Mouse (Mus musculus) neural tube, embryonic 14.5 days (tissue): ENCODE measurements at regions not wholly inside any gene's neighbourhood (a gene's known extent, or its start where the extent isn't known, plus 50 kb on each side); places are given as distances from the start of the nearest gene placed in this dataset.

Source experiments
- ATAC-seq: fragments of 200-750 bp; cut with Nextera tagmentation; 2 replicates; pipeline ENCODE4 v1.8.0; 2017; ENCODE audit warnings: low read depth, mild to moderate bottlenecking, moderate TSS enrichment, moderate library complexity
- H3K27ac ChIP-seq: fragments of 300-500 bp; sonication (generic); 2 replicates; pipeline ENCODE4 v1.5.1; 2014; ENCODE audit warnings: low read depth, mild to moderate bottlenecking, control low read depth, low read length, moderate library complexity, mixed read lengths
- H3K27me3 ChIP-seq: fragments of 300-500 bp; sonication (generic); 2 replicates; pipeline ENCODE4 v1.6.1; 2014; ENCODE audit warnings: low read length; ENCODE audit not compliant: control insufficient read depth, insufficient read depth
- H3K36me3 ChIP-seq: fragments of 300-500 bp; sonication (generic); 2 replicates; pipeline ENCODE4 v1.6.1; 2014; ENCODE audit warnings: low read length, mixed read lengths; ENCODE audit not compliant: control insufficient read depth, insufficient read depth
- H3K4me1 ChIP-seq: fragments of 300-500 bp; sonication (generic); 2 replicates; pipeline ENCODE4 v1.6.1; 2014; ENCODE audit warnings: low read length; ENCODE audit not compliant: control insufficient read depth, insufficient read depth
- H3K4me2 ChIP-seq: fragments of 300-500 bp; sonication (generic); 2 replicates; pipeline ENCODE4 v1.6.1; 2014; ENCODE audit warnings: mild to moderate bottlenecking, low read depth, low read length, control low read depth
- H3K4me3 ChIP-seq: fragments of 300-500 bp; sonication (generic); 2 replicates; pipeline ENCODE4 v1.5.1; 2014; ENCODE audit warnings: low read depth, low read length, control low read depth, mixed read lengths
- H3K9ac ChIP-seq: fragments of 300-500 bp; sonication (generic); replicated peaks from 2 replicates; pipeline ENCODE4 v1.6.1; 2014; ENCODE audit warnings: low read depth, mild to moderate bottlenecking, control low read depth, low read length, mixed read lengths
- H3K9me3 ChIP-seq: fragments of 300-500 bp; sonication (generic); 2 replicates; pipeline ENCODE4 v1.6.1; 2016; ENCODE audit warnings: low read length; ENCODE audit not compliant: control insufficient read depth
- WGBS: fragments of 180-500 bp; shearing (Covaris S2); extraction: QIAGEN DNeasy Blood & Tissue Kit; methylation state at CpG from one replicate; pipeline ENCODE4 v1.1.7; 2014; 5-methylcytosine and 5-hydroxymethylcytosine counted together

DNA sequence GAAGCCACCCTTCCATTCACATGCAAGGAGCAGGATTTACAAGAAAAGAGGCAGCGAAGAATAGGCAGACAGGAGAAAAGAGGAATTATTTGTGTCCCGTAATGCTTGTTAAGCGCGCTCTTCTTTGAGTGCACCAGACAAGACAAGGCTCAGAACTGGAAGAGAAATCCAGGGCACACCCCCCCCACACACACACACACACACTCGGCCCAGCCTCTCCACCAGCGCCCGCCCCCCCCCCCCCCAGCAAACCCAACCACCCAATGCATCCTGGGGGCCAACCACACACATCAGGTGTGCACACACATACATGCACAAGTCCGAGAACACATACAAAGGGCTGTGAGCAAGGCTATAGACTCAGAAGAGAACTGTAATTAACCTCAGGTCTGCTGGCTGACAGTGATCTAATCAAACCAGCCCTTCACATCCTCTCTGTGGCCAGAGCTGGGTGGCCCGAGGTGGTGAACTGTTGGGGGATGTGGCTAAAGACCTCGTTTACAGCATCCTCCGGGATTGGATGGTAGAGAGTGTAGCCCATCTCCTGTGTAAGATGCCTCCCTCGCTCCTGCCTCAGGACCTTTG, 108.7 kb upstream of the Lhx5 start:
- Histone ChIP-seq H3K36me3 (no peaks in the 10 kb centered on the region), H3K4me3 (peak overlapping the region; percentile 10; the same call in 1 of the 2 replicates), H3K9me3 (no peaks in the 10 kb centered on the region), H3K27ac (no peak overlapping the region), H3K4me2 (peak overlapping the region; percentile 40), H3K4me1 (peaks cover 4% of the 10 kb centered on the region; the same call in 1 of the 2 replicates), H3K27me3 (0 out of 2 replicates have a peak, but pooled peaks cover 3% of the 10 kb centered on the region), H3K9ac (peak overlapping the region; percentile 25; the same call in 1 of the 2 replicates)
- WGBS, result 17% methylated on average over 9 of the region's 12 CpGs
- ATAC-seq, result 0 out of 2 replicates have a peak, but pooled peaks have one; percentile 9

DNA sequence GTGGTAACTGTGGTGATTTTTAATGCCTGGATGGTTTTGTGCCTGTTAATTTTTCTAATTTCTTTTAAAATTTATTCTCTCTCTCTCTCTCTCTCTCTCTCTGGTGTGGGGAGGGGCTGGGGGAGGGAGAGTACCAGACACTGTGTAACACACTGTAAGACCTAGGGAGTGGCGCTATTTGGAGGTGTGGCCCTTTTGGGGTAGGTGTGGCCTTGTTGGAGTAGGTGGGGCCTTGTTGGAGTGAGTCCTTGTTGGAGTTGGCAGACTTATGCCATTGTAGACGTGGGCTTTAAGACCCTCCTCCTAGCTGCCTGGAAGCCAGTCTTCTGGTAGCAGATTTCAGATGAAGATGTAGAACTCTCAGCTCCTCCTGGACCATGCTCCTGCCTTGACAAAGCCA, 107.4 kb upstream of the Lhx5 start:
- H3K4me3 ChIP-seq, result no peak overlapping the region
- no peak for ATAC-seq
- no peaks in the 10 kb centered on the region for H3K9me3 ChIP-seq
- H3K27ac ChIP-seq, result no peak overlapping the region
- H3K9ac ChIP-seq, result no peak overlapping the region
- no peaks in the 10 kb centered on the region for H3K36me3 ChIP-seq
- H3K4me2 ChIP-seq, result no peak overlapping the region
- WGBS, result 90% methylated on average over 2 of the region's 2 CpGs
- H3K27me3 ChIP-seq, result 0 out of 2 replicates have a peak, but pooled peaks cover 3% of the 10 kb centered on the region
- peaks cover 4% of the 10 kb centered on the region; the same call in 1 of the 2 replicates for H3K4me1 ChIP-seq

DNA sequence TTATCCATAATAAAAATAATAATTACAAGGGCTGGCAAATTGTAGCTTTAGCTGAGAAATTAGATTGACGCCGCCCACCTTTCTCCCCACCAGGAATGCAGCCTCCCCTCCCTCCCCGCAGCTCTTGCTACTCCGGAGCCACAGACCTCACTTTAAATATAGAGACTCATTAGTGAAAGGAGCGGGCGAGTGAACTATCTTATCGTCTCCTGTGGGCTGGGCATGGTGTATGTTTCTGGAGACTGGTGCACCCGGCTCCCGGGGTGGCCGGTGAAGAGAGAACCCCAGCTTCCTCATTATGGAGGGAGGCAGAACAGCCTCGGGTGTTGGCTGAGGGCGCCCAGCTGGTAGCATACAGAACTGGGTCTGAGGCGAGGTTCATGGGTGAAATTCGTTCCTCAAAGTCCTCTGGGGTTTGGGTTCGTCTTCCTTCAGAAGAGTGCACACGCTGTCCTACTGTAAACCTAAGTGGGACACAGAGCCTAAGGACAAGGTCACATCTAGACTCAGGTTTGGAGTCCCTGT, 106.1 kb upstream of the Lhx5 start:
- 43% methylated on average over 16 of the region's 16 CpGs for WGBS
- H3K4me1 ChIP-seq, result peaks cover 4% of the 10 kb centered on the region; the same call in 1 of the 2 replicates
- ATAC-seq, result no peak
- no peak overlapping the region for H3K9ac ChIP-seq
- H3K36me3 ChIP-seq, result no peaks in the 10 kb centered on the region
- H3K27ac ChIP-seq, result no peak overlapping the region
- 0 out of 2 replicates have a peak, but pooled peaks cover 3% of the 10 kb centered on the region for H3K27me3 ChIP-seq
- H3K4me2 ChIP-seq, result no peak overlapping the region
- H3K4me3 ChIP-seq, result no peak overlapping the region
- no peaks in the 10 kb centered on the region for H3K9me3 ChIP-seq

DNA sequence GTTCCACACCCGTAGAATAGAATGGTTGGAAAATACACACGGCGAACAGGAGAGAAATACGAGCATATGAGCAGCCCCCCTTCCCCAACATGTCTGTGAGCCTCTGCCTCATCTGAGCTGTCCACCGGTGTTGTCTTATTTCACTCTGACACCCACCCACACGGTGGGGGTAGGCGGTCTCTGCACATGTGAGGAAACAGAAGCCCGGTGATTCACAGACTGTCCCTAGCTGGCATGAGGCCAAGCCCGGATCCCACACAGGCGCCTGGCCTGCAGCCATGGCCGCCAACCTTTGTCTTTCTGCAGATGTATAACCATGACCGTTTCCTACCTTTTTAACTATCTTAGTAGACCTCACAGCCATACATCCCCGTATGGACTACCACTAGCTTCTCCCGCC, 99.5 kb upstream of the Lhx5 start:
- ATAC-seq, result no peak
- H3K4me1 ChIP-seq, result no peaks in the 10 kb centered on the region
- no peak overlapping the region for H3K4me3 ChIP-seq
- no peaks in the 10 kb centered on the region for H3K36me3 ChIP-seq
- H3K9me3 ChIP-seq, result no peaks in the 10 kb centered on the region
- no peaks in the 10 kb centered on the region for H3K27me3 ChIP-seq
- H3K4me2 ChIP-seq, result no peak overlapping the region
- 46% methylated on average over 14 of the region's 14 CpGs for WGBS
- no peak overlapping the region for H3K9ac ChIP-seq
- H3K27ac ChIP-seq, result no peak overlapping the region

DNA sequence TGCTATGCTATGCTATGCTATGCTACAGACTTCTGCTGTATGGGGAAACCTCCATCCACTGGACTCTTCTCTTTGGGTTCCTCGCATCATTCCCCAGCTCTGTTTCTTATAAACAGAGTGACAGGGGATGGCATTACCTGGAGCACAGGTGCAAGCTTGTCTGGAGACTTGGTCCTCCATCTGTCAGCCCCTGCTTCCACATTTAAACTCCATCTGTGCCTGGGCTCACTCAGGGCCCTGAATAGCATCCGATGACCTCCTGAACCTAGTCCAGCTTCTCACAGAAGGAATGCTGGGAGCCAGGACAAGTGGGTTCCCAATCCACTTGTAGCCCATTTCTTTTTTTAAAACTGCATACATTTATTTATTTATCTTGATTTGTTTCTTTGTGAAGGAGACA, 92.3 kb upstream of the Lhx5 start:
- 79% methylated on average over 2 of the region's 2 CpGs for WGBS
- H3K9ac ChIP-seq, result no peak overlapping the region
- no peaks in the 10 kb centered on the region for H3K9me3 ChIP-seq
- H3K4me1 ChIP-seq, result no peaks in the 10 kb centered on the region
- H3K36me3 ChIP-seq, result no peaks in the 10 kb centered on the region
- ATAC-seq, result no peak
- no peaks in the 10 kb centered on the region for H3K27me3 ChIP-seq
- H3K4me2 ChIP-seq, result no peak overlapping the region
- H3K27ac ChIP-seq, result no peak overlapping the region
- H3K4me3 ChIP-seq, result no peak overlapping the region

DNA sequence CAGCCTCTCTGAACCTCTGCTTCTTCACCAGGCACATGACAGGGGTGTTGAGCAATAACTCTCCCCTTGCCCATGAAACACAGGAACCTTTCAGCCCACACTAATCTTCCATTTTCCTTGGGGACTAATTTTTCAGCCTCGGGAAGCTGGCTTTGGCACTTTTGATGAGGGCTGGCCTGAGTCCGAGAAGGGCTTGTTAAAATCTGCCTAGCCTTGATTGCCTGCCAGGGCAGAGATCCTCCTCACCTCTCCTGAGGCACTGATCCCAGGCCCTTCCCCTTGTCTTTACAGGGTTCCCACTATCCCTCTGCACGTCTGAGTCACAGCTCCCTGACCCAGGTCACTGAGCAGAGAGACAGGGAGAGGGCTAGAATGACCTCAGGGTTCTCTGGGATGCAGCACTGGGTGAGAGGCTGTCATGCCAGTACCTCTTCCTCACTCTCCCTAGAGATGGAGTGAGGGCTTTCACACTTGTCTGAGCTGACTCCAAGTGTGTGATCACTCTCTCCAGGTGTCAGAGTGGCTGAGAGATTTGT, 90.7 kb upstream of the Lhx5 start:
- WGBS, result 37% methylated on average over 3 of the region's 3 CpGs
- H3K4me3 ChIP-seq, result no peak overlapping the region
- no peaks in the 10 kb centered on the region for H3K36me3 ChIP-seq
- H3K27ac ChIP-seq, result no peak overlapping the region
- H3K9me3 ChIP-seq, result no peaks in the 10 kb centered on the region
- no peak for ATAC-seq
- H3K27me3 ChIP-seq, result no peaks in the 10 kb centered on the region
- H3K4me2 ChIP-seq, result no peak overlapping the region
- no peaks in the 10 kb centered on the region for H3K4me1 ChIP-seq
- no peak overlapping the region for H3K9ac ChIP-seq

DNA sequence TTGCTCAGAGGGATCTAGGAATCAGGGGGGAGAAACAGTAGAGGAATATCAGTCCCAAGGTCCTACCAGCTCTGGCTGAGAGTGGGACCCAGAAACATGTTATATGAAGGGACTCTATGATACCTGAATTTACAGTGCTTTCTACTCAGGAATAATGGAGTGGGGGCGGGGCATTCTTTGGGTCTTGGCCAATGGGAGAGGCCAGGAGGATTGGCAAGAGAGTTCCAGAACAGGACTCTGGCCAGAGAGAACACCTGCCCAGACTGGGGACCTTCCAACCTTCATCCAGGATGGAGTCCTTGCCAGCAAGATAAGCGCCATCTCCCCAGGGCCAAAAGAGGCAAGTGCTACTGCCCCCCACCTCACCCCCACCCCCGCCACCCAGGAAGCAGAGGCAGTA, 81.0 kb upstream of the Lhx5 start:
- Histone ChIP-seq H3K9me3 (no peaks in the 10 kb centered on the region), H3K27ac (no peak overlapping the region), H3K36me3 (no peaks in the 10 kb centered on the region), H3K27me3 (no peaks in the 10 kb centered on the region), H3K4me3 (no peak overlapping the region), H3K4me1 (no peaks in the 10 kb centered on the region), H3K9ac (no peak overlapping the region), H3K4me2 (no peak overlapping the region)
- ATAC-seq, result no peak
- WGBS, result 96% methylated on average over 3 of the region's 3 CpGs

DNA sequence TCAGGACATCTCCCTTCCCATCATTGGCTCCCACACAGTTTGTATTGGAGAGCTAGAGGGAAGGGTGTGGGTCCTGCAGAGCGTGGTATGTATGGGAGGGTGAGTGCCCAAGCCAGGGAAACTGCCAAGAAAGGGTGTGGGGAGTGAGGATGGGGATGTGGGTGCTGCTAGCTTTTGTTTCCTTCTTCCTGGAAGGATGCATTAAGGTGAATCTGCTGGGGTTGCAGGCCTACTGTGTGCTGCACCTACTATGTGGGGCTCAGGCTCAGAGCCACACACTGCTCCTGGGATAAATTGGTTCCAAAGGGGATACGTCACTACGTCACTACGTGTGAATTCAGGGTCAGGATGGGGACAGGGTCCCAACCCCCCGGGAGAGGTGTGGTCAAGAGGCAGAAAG, 79.7 kb upstream of the Lhx5 start:
- ATAC-seq, result no peak
- Histone ChIP-seq H3K27me3 (no peaks in the 10 kb centered on the region), H3K9ac (no peak overlapping the region), H3K36me3 (no peaks in the 10 kb centered on the region), H3K9me3 (no peaks in the 10 kb centered on the region), H3K4me3 (no peak overlapping the region), H3K4me1 (no peaks in the 10 kb centered on the region), H3K27ac (no peak overlapping the region), H3K4me2 (no peak overlapping the region)
- WGBS, result 61% methylated on average over 5 of the region's 5 CpGs

DNA sequence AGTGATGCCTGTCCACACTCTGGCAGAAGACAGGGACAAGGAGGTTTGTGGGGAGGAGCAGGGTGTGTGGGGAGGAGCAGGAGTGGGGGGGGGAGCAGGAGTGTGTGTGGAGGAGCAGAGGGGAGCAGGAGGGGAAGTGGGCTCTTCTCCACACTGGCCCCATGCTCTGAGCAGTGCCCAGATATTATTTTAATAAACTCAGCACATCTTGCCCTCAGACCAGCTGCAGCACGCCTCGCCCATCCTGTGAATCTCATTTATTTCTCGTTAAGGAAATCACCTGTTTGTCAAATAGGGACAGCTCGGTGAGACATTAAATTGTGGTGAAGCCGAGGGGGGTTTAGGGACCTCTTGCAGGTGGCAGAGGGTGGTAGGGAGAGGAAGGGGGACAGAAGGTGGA, 77.8 kb upstream of the Lhx5 start:
- no peak for ATAC-seq

More for the DNA sequence above, 77.8 kb upstream of the Lhx5 start:
- H3K27me3 ChIP-seq, result no peaks in the 10 kb centered on the region
- no peak overlapping the region for H3K4me2 ChIP-seq
- no peak overlapping the region for H3K27ac ChIP-seq
- H3K9ac ChIP-seq, result no peak overlapping the region
- no peaks in the 10 kb centered on the region for H3K9me3 ChIP-seq
- 52% methylated on average over 5 of the region's 5 CpGs for WGBS
- H3K4me1 ChIP-seq, result no peaks in the 10 kb centered on the region
- H3K4me3 ChIP-seq, result no peak overlapping the region
- no peaks in the 10 kb centered on the region for H3K36me3 ChIP-seq
